Mouse (Mus musculus) erythroblast, embryonic 14.5 days (primary cell): ENCODE results near the gene Slc12a1.
"Not testable (repeated sequence)": the region's sequence is repeated elsewhere in the genome, so short reads cannot be mapped to it uniquely, and the experiment has no call there.

ENCODE experiments used
- GATA1 ChIP-seq: IDR thresholded peaks from 2 replicates; pipeline ENCODE4 v1.6.1; 2012; ENCODE audit warnings: low read length, inconsistent platforms, mixed read lengths
- TAL1 ChIP-seq: IDR thresholded peaks from 3 replicates; pipeline ENCODE4 v1.6.1; 2012; ENCODE audit warnings: low read length, inconsistent platforms, mixed read lengths

DNA sequence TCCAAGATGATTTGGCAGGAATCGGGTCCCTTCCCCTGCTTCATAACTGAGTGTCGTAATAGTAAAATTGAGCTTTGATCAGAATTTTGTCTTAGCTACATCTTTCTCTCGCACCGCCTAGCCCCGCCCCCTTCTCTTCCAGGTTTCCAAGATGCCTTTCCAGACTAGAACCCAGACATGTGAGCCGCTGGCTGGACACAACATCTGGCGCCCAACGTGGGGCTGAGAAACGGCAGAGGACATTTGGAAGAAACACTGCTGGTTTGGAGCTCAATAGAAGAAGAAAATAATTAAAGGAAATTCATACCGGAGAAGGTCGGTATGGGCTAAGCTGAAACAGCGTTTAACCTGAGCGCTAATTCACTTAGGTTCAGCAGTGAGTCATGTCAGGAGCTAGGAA, 47.8 kb upstream of the Slc12a1 start:
- TF ChIP-seq GATA1, TAL1: not testable (repeated sequence)
